In genomic region chr1:171220871-171221270, GRCm38 (mm10) we compare ENCODE assay signal across 8 mouse cellular contexts. TPM values are rescaled to one million over a fixed set of nuclear protein-coding genes. Genes with fewer than 3 reads are reported as not detected.
DNase-seq lines count a peak whose midpoint lies in the region; ATAC-seq lines count a peak whose summit lies in the region.

No protein-coding gene starts in this region.

- H3K9ac ChIP-seq in heart, embryonic 12.5 days: no peak overlapping the region
- H3K9ac ChIP-seq in liver, embryonic 11.5 days (ENCODE audit: low read depth, low read length): peak overlapping the region; percentile 68; the same call in 1 of the 2 replicates

- no peaks in the 10 kb centered on the region for H3K9me3 ChIP-seq in erythroblast, embryonic 14.5 days (ENCODE audit: control insufficient read depth, low read length)
- no peaks in the 10 kb centered on the region for H3K9me3 ChIP-seq in heart, embryonic 12.5 days (replicated peaks)
- no peaks in the 10 kb centered on the region for H3K9me3 ChIP-seq in liver, embryonic 11.5 days (ENCODE audit: control insufficient read depth, low read length)

- ATAC-seq in heart, embryonic 12.5 days (ENCODE audit: insufficient number of reproducible peaks, low FRiP score): peak; percentile 9; the same call in 1 of the 2 replicates
- ATAC-seq in liver, embryonic 11.5 days (replicated peaks; ENCODE audit: low FRiP score): no peak; the same call in 1 of the 2 replicates

- H3K36me3 ChIP-seq in erythroblast, embryonic 14.5 days (ENCODE audit: control insufficient read depth): peaks cover 24% of the 10 kb centered on the region
- H3K36me3 ChIP-seq in heart, embryonic 12.5 days: peaks cover 23% of the 10 kb centered on the region
- H3K36me3 ChIP-seq in liver, embryonic 11.5 days (ENCODE audit: control insufficient read depth, insufficient read depth, low read length): no peaks in the 10 kb centered on the region
- peaks cover 1% of the 10 kb centered on the region for H3K36me3 ChIP-seq in splenic B cell, adult 2 months (ENCODE audit: control insufficient read depth, insufficient read depth, low read length, poor library complexity, severe bottlenecking)

- 8% methylated on average over 10 of the region's 10 CpGs for WGBS in heart, embryonic 12.5 days
- WGBS in liver, embryonic 11.5 days: 12% methylated on average over 10 of the region's 10 CpGs

- H3K27me3 ChIP-seq in erythroblast, embryonic 14.5 days (ENCODE audit: control insufficient read depth): no peaks in the 10 kb centered on the region; the same call in 1 of the 2 replicates
- H3K27me3 ChIP-seq in heart, embryonic 12.5 days (replicated peaks): no peaks in the 10 kb centered on the region
- no peaks in the 10 kb centered on the region for H3K27me3 ChIP-seq in liver, embryonic 11.5 days (replicated peaks; ENCODE audit: control insufficient read depth, insufficient read depth, low read length)
- no peaks in the 10 kb centered on the region for H3K27me3 ChIP-seq in splenic B cell, adult 2 months (ENCODE audit: control insufficient read depth, insufficient read depth, low read length, poor library complexity, severe bottlenecking)

- peak; percentile 91 for DNase-seq in CD4-positive, CD25-positive, alpha-beta regulatory T cell, adult 2 months (ENCODE audit: low read depth, low spot score)
- DNase-seq in brain, embryonic 18.5 days (ENCODE audit: low read depth, low spot score): peak; percentile 45
- peak; percentile 93 for DNase-seq in kidney, postnatal 10 days
- peak; percentile 80 for DNase-seq in liver, embryonic 11.5 days (ENCODE audit: low spot score)
- DNase-seq in naive thymus-derived CD4-positive, alpha-beta T cell, adult 2 months (ENCODE audit: low read depth): peak; percentile 89
- peak; percentile 86 for DNase-seq in splenic B cell, adult 2 months (ENCODE audit: low read depth, low spot score)

- peaks cover 42% of the 10 kb centered on the region for H3K4me1 ChIP-seq in erythroblast, embryonic 14.5 days (ENCODE audit: control insufficient read depth)
- peaks cover 9% of the 10 kb centered on the region for H3K4me1 ChIP-seq in heart, embryonic 12.5 days (replicated peaks)
- H3K4me1 ChIP-seq in liver, embryonic 11.5 days (replicated peaks; ENCODE audit: control insufficient read depth, insufficient read depth, low read length): peaks cover 10% of the 10 kb centered on the region

- H3K4me2 ChIP-seq in heart, embryonic 12.5 days: peak overlapping the region; percentile 82
- peak overlapping the region; percentile 90 for H3K4me2 ChIP-seq in liver, embryonic 11.5 days

- no peak overlapping the region for H3K27ac ChIP-seq in heart, embryonic 12.5 days (ENCODE audit: poor library complexity, severe bottlenecking)
- peak overlapping the region; percentile 28 for H3K27ac ChIP-seq in liver, embryonic 11.5 days (ENCODE audit: low read depth, low read length)

- H3K4me3 ChIP-seq in erythroblast, embryonic 14.5 days (replicated peaks): peak overlapping the region; percentile 79
- no peak overlapping the region; the same call in 1 of the 2 replicates for H3K4me3 ChIP-seq in heart, embryonic 12.5 days
- H3K4me3 ChIP-seq in liver, embryonic 11.5 days (ENCODE audit: low read depth, low read length): peak overlapping the region; percentile 68

RNA-seq across cellular contexts. Expression of gene Tomm40l, which starts 1.4 kb away (rescaled TPM):
- 2.2 TPM in 2 replicates for polyA plus RNA-seq in erythroblast, embryonic 14.5 days (2012)
- 41.8 and 43.3 TPM in 2 replicates for polyA plus RNA-seq in heart, embryonic 12.5 days (2016; fragmentation: Nextera tagmentation; extraction: Ambion mirVana)
- 32.3 and 32.4 TPM in 2 replicates for polyA plus RNA-seq in liver, embryonic 11.5 days (2014; fragmentation: Nextera tagmentation; extraction: Ambion mirVana)

RNA-seq across cellular contexts. Expression of gene Apoa2, which starts 4.0 kb away (rescaled TPM):
- 0.42 and 2.1 TPM in 2 replicates for polyA plus RNA-seq in erythroblast, embryonic 14.5 days (2012)
- polyA plus RNA-seq in heart, embryonic 12.5 days (2016; fragmentation: Nextera tagmentation; extraction: Ambion mirVana): 10.7 and 46.5 TPM in 2 replicates
- 2,189 and 2,339 TPM in 2 replicates for polyA plus RNA-seq in liver, embryonic 11.5 days (2014; fragmentation: Nextera tagmentation; extraction: Ambion mirVana)

RNA-seq across cellular contexts. Expression of gene Nr1i3, which starts 7.1 kb away (rescaled TPM):
- not detected in 2 replicates for polyA plus RNA-seq in erythroblast, embryonic 14.5 days (2012)
- polyA plus RNA-seq in heart, embryonic 12.5 days (2016; fragmentation: Nextera tagmentation; extraction: Ambion mirVana): 0.19 and 0.22 TPM in 2 replicates
- polyA plus RNA-seq in liver, embryonic 11.5 days (2014; fragmentation: Nextera tagmentation; extraction: Ambion mirVana): 0.16 TPM in 2 replicates

RNA-seq across cellular contexts. Expression of gene Fcer1g, which starts 13.3 kb away (rescaled TPM):
- 0.13 and 0.17 TPM in 2 replicates for polyA plus RNA-seq in erythroblast, embryonic 14.5 days (2012)
- polyA plus RNA-seq in heart, embryonic 12.5 days (2016; fragmentation: Nextera tagmentation; extraction: Ambion mirVana): 15.3 and 16.4 TPM in 2 replicates
- 70.9 and 83.6 TPM in 2 replicates for polyA plus RNA-seq in liver, embryonic 11.5 days (2014; fragmentation: Nextera tagmentation; extraction: Ambion mirVana)

RNA-seq across cellular contexts. Expression of gene Pcp4l1, which starts 24.8 kb away (rescaled TPM):
- not detected in 2 replicates for polyA plus RNA-seq in erythroblast, embryonic 14.5 days (2012)
- 32.7 and 33.4 TPM in 2 replicates for polyA plus RNA-seq in heart, embryonic 12.5 days (2016; fragmentation: Nextera tagmentation; extraction: Ambion mirVana)
- 1.2 and 1.9 TPM in 2 replicates for polyA plus RNA-seq in liver, embryonic 11.5 days (2014; fragmentation: Nextera tagmentation; extraction: Ambion mirVana)

Comparison
In these comparisons a context has a peak if more than half of its experiments do, and no peak if none do; other contexts are left out.
1. RNA of gene Tomm40l, which starts 1.4 kb away (polyA plus RNA-seq): 41.8 to 43.3 TPM in heart, embryonic 12.5 days and 32.3 to 32.4 TPM in liver, embryonic 11.5 days; 2.2 TPM in erythroblast, embryonic 14.5 days; every median in the first group is over 10 times any median in the second.
2. RNA of gene Apoa2, which starts 4.0 kb away (polyA plus RNA-seq): 2,189 to 2,339 TPM in liver, embryonic 11.5 days; 10.7 to 46.5 TPM in heart, embryonic 12.5 days and 0.42 to 2.1 TPM in erythroblast, embryonic 14.5 days; every median in the first group is over 10 times any median in the second.
3. Peak in every context shown above with its lines, with median percentiles within 50 percentile points of each other: DNase-seq.